Mouse (Mus musculus) C2C12 (cell line): ENCODE results near the gene Hibadh.

ENCODE experiments used
- CTCF ChIP-seq: IDR thresholded peaks from one replicate; pipeline ENCODE4 v1.5.1; 2011; ENCODE audit not compliant: control insufficient read depth, insufficient read depth, insufficient read length
- MAX ChIP-seq: IDR thresholded peaks from one replicate; pipeline ENCODE4 v1.6.1; 2011; ENCODE audit warnings: mild to moderate bottlenecking, control low read depth
- MYOG ChIP-seq: IDR thresholded peaks from one replicate; pipeline ENCODE4 v1.6.1; 2011; ENCODE audit not compliant: control insufficient read depth, insufficient read length; ENCODE audit errors: extremely low read depth

- TF ChIP-seq MYOG (no peak), CTCF (no peak), MAX (no peak)
Observed at GRCm38 (mm10) chr6:52530861-52531260, 109.3 kb downstream of the Hibadh start.
